Mouse (Mus musculus): ENCODE results near the gene Plcd3.

- TF ChIP-seq CTCF (IDR thresholded peaks at IDR 0.05; ENCODE audit: borderline replicate concordance, insufficient read depth, low read depth, low read length), result no peak
- TF ChIP-seq POLR2A (IDR thresholded peaks at IDR 0.05; ENCODE audit: borderline replicate concordance, insufficient read depth, low read length), result peak; percentile 90; the same call in 1 of the 2 replicates
Observed at GRCm38 (mm10) chr11:103028176-103028891, 73.1 kb downstream of the Plcd3 start, which contains the start of the genes Nmt1 and Dcakd.
